Mouse (Mus musculus) small intestine, adult 2 months (tissue): ENCODE data around the gene Prkg1. TPM values are rescaled to one million over a fixed set of nuclear protein-coding genes. Genes with fewer than 3 reads are reported as not detected.

Source experiments
- H3K27ac ChIP-seq: fragments of 200-500 bp; 2 replicates; pipeline ENCODE4 v1.5.1; 2012; ENCODE audit warnings: low read depth, low read length, control low read depth, inconsistent platforms; ENCODE audit not compliant: insufficient read depth
- H3K27me3 ChIP-seq: fragments of 200-500 bp; 2 replicates; pipeline ENCODE4 v1.6.1; 2012; ENCODE audit warnings: mild to moderate bottlenecking, moderate library complexity, low read length, inconsistent platforms; ENCODE audit not compliant: control insufficient read depth, insufficient read depth
- H3K36me3 ChIP-seq: fragments of 200-500 bp; 2 replicates; pipeline ENCODE4 v1.6.1; 2012; ENCODE audit warnings: mild to moderate bottlenecking, low read length, control low read depth, inconsistent platforms; ENCODE audit not compliant: control insufficient read depth, insufficient read depth
- H3K4me1 ChIP-seq: fragments of 200-500 bp; 2 replicates; pipeline ENCODE4 v1.6.1; 2012; ENCODE audit warnings: low read length, inconsistent platforms, mixed read lengths; ENCODE audit not compliant: control insufficient read depth, insufficient read depth, insufficient read length
- H3K4me3 ChIP-seq: fragments of 200-500 bp; 2 replicates; pipeline ENCODE4 v1.5.1; 2012; ENCODE audit warnings: low read depth, mild to moderate bottlenecking, control low read depth, inconsistent platforms, low read length, moderate library complexity
- CTCF ChIP-seq: fragments of 200-500 bp; IDR thresholded peaks from 2 replicates; pipeline ENCODE4 v1.5.1; 2012; ENCODE audit warnings: low read depth, mild to moderate bottlenecking, control low read depth, inconsistent platforms, low read length, moderate library complexity, mixed read lengths; ENCODE audit not compliant: insufficient replicate concordance, insufficient read length; ENCODE audit errors: extremely low read depth
- POLR2A ChIP-seq: fragments of 200-500 bp; IDR thresholded peaks from 2 replicates; pipeline ENCODE4 v1.6.1; 2012; ENCODE audit warnings: low read depth, mild to moderate bottlenecking, control low read depth, inconsistent platforms, low read length, moderate library complexity
- WGBS: fragments of 180-500 bp; shearing (Covaris S2); methylation state at CpG from one replicate; pipeline ENCODE4 v1.1.7; 2018; 5-methylcytosine and 5-hydroxymethylcytosine counted together
- polyA plus RNA-seq: library from polyadenylated mRNA; depleted of rRNA; stranded (reverse); fragments of >200 nt; gene quantifications from 2 replicates; pipeline ENCODE4 v1.2.3, GENCODE M21; 2012; rRNA removed

The Prkg1 gene
- 1.0 and 1.6 TPM in 2 replicates for polyA plus RNA-seq

DNA sequence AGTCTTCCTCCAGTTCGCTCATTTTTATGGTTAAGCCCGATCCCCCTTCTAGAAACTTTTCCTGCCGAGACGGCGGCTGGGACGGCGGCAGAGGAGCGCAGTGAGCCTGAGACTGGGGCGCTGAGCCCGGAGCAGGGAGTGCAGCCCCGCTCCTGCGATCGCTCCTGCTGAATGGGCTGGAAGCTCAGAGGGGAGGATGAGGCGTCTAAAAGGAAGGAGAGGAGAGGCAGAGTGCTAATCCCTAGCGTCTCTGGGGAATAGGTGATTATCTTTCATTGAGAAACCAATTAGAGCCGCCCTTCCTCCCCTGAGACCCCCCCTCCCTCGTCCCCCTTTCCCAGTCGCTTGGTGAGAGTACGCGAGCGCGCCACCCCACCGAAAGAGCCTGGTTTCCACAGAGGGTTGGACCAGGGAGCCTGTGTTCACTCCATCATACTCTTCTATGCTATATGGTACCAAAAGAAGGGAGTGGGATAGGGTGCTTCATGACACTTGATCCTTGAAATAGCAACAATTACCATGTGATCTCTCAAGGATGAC, at the start of gene Prkg1:
Gene Prkg1, minus strand, starts transcription at position 233 of the 540 bp plus-strand sequence.
- Histone ChIP-seq H3K36me3 (no peaks in the 10 kb centered on the region), H3K27ac (peak within 1 kb of the TSS; percentile 55; the same call in 1 of the 2 replicates), H3K27me3 (peaks cover 29% of the 10 kb centered on the region), H3K4me1 (peaks cover 8% of the 10 kb centered on the region; the same call in 1 of the 2 replicates), H3K4me3 (peak within 1 kb of the TSS; percentile 71)
- TF ChIP-seq POLR2A: no peak
- no peak for TF ChIP-seq CTCF
- 3% methylated on average over 23 of the region's 23 CpGs for WGBS

DNA sequence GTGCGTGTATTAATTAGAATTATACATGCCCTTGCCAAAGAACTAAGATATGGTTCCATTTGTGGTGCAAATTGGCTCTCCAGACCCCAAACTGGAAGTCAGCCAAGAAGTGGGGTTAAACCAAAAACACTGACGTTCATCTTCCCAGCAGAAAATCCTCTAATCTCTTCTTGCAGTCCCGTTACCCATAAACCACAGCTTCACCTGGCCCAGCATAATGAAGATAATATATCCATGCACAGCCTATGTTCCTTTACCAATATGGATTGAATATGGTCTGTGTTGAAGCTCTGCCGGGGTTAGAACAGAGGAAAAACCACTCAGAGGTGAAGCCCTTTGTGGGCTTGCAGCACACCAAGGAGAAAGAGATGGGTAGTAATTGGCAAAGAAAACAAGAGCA, 48.3 kb upstream of the Prkg1 start:
- H3K4me3 ChIP-seq: no peak overlapping the region
- no peaks in the 10 kb centered on the region for H3K4me1 ChIP-seq
- H3K36me3 ChIP-seq: no peaks in the 10 kb centered on the region
- 70% methylated on average over 4 of the region's 4 CpGs for WGBS
- no peak overlapping the region for H3K27ac ChIP-seq
- H3K27me3 ChIP-seq: no peaks in the 10 kb centered on the region
- TF ChIP-seq POLR2A: no peak
- TF ChIP-seq CTCF: no peak

DNA sequence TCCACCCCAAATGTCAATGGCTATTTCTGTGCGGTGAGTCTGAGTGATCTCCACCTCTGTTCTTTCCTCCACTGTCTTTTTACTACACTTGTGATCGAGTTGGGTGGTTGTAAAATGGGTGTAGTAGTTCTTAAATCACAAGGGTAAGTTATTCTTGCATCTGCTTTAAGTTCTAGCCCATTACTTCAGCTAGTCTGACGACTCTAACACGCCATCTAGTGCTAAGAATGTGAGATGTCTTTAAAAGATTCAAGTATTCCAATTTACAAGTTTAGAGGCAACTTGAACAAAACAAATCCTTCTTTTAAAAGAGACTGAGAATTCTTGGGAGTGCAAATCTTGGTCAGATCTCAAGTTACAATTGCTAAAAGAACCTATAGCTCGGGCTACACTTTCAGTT, 46.5 kb upstream of the Prkg1 start:
- TF ChIP-seq CTCF (no peak), POLR2A (no peak)
- H3K36me3 ChIP-seq: no peaks in the 10 kb centered on the region
- no peaks in the 10 kb centered on the region for H3K4me1 ChIP-seq
- H3K27ac ChIP-seq: no peak overlapping the region
- WGBS: 28% methylated on average over 5 of the region's 5 CpGs
- no peaks in the 10 kb centered on the region for H3K27me3 ChIP-seq
- no peak overlapping the region for H3K4me3 ChIP-seq

DNA sequence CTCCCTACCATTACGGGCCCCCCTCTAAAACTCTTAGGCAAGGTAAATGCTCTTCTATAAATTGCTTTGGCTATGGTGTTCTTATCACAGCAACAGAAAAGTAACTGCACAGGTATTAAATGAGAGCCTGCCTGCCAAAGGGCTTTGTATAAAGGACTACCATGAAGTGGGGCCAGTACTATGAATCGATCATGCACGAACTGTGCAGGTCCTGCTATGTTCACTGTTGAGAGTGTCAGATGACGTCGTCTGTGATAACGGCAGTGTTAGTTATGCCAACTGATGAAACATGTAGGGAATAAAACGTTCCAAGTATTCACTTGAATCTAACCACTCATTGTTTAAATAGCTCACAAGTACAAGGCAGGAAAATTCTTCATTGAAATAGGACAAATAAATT, 40.6 kb upstream of the Prkg1 start:
- WGBS: 66% methylated on average over 7 of the region's 7 CpGs
- Histone ChIP-seq H3K27me3 (no peaks in the 10 kb centered on the region), H3K36me3 (no peaks in the 10 kb centered on the region), H3K27ac (no peak overlapping the region), H3K4me1 (no peaks in the 10 kb centered on the region), H3K4me3 (no peak overlapping the region)
- no peak for TF ChIP-seq POLR2A
- no peak for TF ChIP-seq CTCF

DNA sequence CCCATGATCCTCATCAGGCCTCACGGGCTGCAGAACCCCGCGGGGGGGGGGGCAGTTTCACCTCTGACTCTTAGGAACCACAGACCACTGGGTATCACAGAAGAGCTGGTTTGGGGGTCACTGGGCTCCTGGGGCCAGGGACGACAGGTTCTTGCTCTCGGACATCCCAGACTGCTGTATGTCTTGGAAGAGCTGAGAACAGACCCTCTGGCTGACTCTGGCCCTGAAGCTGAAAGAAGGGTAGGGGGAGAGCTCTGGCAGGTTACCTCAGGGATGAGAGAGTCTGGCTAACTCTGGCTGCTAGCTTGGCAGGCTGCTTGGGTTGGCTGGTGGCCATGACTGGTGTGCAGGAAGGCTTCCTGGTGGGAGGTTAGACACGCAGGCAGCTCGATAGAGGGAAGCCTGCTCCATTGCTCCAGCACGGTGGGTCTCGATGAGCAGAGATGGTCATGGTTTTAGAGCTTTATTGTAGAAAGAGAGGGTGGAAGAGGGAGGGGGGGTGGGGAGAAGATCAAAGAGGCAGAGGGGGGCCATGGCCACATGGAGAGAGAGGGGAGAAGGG, 30.7 kb upstream of the Prkg1 start:
- H3K4me3 ChIP-seq: no peak overlapping the region
- WGBS: 69% methylated on average over 9 of the region's 9 CpGs
- no peaks in the 10 kb centered on the region for H3K36me3 ChIP-seq
- no peaks in the 10 kb centered on the region for H3K4me1 ChIP-seq
- no peaks in the 10 kb centered on the region for H3K27me3 ChIP-seq
- no peak overlapping the region for H3K27ac ChIP-seq
- no peak for TF ChIP-seq CTCF
- TF ChIP-seq POLR2A: no peak

DNA sequence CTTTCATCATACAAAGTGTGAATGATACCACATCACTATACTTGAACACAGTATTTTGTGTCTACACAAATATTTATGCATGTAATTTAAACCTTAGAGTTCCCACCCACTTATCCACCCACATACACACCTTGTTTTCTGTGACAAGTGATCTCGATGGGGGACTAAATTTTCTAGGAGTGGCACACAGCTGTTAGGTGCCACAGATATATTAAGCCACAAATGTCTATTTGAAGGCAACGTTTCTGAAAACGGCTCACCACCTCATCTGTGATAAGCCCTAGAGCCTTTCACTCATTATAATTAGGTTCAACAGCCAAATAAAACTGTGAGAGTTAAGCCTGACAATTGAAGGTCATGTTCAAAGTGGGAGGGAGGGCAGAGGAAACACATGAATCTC, 26.9 kb upstream of the Prkg1 start:
- TF ChIP-seq POLR2A: no peak
- no peak for TF ChIP-seq CTCF
- no peak overlapping the region for H3K4me3 ChIP-seq
- WGBS: 30% methylated on average over 3 of the region's 3 CpGs
- no peaks in the 10 kb centered on the region for H3K36me3 ChIP-seq
- no peaks in the 10 kb centered on the region for H3K27me3 ChIP-seq
- H3K27ac ChIP-seq: no peak overlapping the region
- H3K4me1 ChIP-seq: no peaks in the 10 kb centered on the region

DNA sequence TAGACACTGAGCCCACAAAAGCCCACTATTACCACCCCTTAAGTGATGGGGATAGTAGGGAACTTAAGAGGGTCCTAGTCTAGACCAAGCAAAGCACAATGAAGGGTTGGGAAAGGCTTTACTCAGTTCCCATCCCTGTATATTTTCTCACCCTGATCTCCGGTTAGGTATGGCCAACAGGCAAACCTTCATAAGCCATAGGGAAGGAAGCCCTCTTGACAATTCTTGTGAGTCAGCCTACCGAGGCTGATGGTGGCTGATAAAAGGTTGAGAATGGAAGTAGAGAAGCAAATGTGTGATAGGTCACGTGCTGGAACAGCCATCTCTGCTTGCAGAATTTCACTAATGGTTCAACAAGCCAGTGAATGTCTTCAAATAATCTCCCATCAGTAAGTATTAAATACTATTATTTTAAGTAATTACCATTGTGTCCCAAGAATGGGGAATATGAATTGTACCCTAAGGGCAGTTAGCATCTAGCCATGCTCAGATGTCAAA, 16.7 kb upstream of the Prkg1 start:
- no peaks in the 10 kb centered on the region for H3K27me3 ChIP-seq

DNA sequence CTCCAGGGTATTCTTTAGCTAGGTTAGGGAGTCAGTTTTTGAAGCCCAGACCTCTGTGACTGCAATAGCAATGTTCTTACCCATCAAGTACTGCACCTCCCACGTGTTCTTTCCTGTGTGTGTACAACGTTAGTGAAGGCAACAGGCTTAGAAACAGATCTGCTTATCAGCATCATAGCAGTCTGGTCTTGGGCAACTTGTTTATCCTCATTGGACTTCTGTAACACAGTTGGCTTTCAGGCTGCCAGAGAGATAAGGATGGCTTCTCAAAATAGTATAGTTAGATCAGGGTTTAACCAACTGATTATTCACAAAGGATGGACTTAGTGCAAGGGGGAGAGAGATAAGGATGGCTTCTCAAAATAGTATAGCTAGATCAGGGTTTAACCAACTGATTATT, 16.2 kb upstream of the Prkg1 start:
- TF ChIP-seq POLR2A (no peak), CTCF (no peak)
- no peak overlapping the region for H3K27ac ChIP-seq
- H3K27me3 ChIP-seq: no peaks in the 10 kb centered on the region
- WGBS: 11% methylated on average over 2 of the region's 2 CpGs
- H3K4me3 ChIP-seq: no peak overlapping the region
- H3K36me3 ChIP-seq: no peaks in the 10 kb centered on the region
- no peaks in the 10 kb centered on the region for H3K4me1 ChIP-seq

More for the DNA sequence above, 16.7 kb upstream of the Prkg1 start:
- Histone ChIP-seq H3K4me1 (no peaks in the 10 kb centered on the region), H3K4me3 (no peak overlapping the region), H3K27ac (no peak overlapping the region), H3K36me3 (no peaks in the 10 kb centered on the region)
- WGBS: 75% methylated on average over 3 of the region's 3 CpGs
- no peak for TF ChIP-seq POLR2A
- TF ChIP-seq CTCF: no peak
